Mouse (Mus musculus) stomach, embryonic 14.5 days (tissue): ENCODE data around the gene Bcas3. TPM values are rescaled to one million over a fixed set of nuclear protein-coding genes. Genes with fewer than 3 reads are reported as not detected.
A peak's percentile ranks its signal among the peaks of the same experiment; 100 is the strongest.

Experiments used
- ATAC-seq: fragments of 200-750 bp; cut with Nextera tagmentation; 2 replicates; pipeline ENCODE4 v1.8.0; 2017; ENCODE audit warnings: low read depth, moderate TSS enrichment; ENCODE audit not compliant: insufficient number of reproducible peaks, insufficient read depth, low FRiP score
- H3K27ac ChIP-seq: fragments of 300-500 bp; sonication (generic); 2 replicates; pipeline ENCODE4 v1.5.1; 2014; ENCODE audit warnings: mild to moderate bottlenecking, low read length, moderate library complexity, mixed read lengths
- H3K27me3 ChIP-seq: fragments of 300-500 bp; sonication (generic); 2 replicates; pipeline ENCODE4 v1.6.1; 2014; ENCODE audit warnings: low read length, control low read depth, mixed read lengths; ENCODE audit not compliant: control insufficient read depth, insufficient read depth
- H3K36me3 ChIP-seq: fragments of 300-500 bp; sonication (generic); 2 replicates; pipeline ENCODE4 v1.6.1; 2014; ENCODE audit warnings: mild to moderate bottlenecking, control low read depth, low read length, moderate library complexity, mixed read lengths; ENCODE audit not compliant: control insufficient read depth, insufficient read depth
- H3K4me1 ChIP-seq: fragments of 300-500 bp; sonication (generic); 2 replicates; pipeline ENCODE4 v1.6.1; 2014; ENCODE audit warnings: low read length, control low read depth, mixed read lengths; ENCODE audit not compliant: control insufficient read depth, insufficient read depth
- H3K4me2 ChIP-seq: fragments of 300-500 bp; sonication (generic); replicated peaks from 2 replicates; pipeline ENCODE4 v1.6.1; 2014; ENCODE audit warnings: low read depth, low read length, control low read depth
- H3K4me3 ChIP-seq: fragments of 300-500 bp; sonication (generic); 2 replicates; pipeline ENCODE4 v1.5.1; 2014; ENCODE audit warnings: low read depth, low read length, control low read depth
- H3K9ac ChIP-seq: fragments of 300-500 bp; sonication (generic); replicated peaks from 2 replicates; pipeline ENCODE4 v1.6.1; 2014; ENCODE audit warnings: low read depth, mild to moderate bottlenecking, control low read depth, low read length, moderate library complexity, mixed read lengths
- H3K9me3 ChIP-seq: fragments of 300-500 bp; sonication (generic); 2 replicates; pipeline ENCODE4 v1.6.1; 2016; ENCODE audit warnings: low read depth, low read length, control low read depth; ENCODE audit not compliant: control insufficient read depth
- WGBS: fragments of 180-500 bp; shearing (Covaris S2); extraction: QIAGEN DNeasy Blood & Tissue Kit; methylation state at CpG from one replicate; pipeline ENCODE4 v1.1.7; 2014; 5-methylcytosine and 5-hydroxymethylcytosine counted together
- polyA plus RNA-seq: library from polyadenylated mRNA; unstranded; fragments of >200 nt; fragmentation: Nextera tagmentation; extraction: Ambion mirVana; gene quantifications from 2 replicates; pipeline ENCODE4 v1.2.1, GENCODE M21; 2014

The Bcas3 gene
- 20.4 and 22.6 TPM in 2 replicates for polyA plus RNA-seq

- ATAC-seq: peak; percentile 99
- Histone ChIP-seq H3K4me1 (0 out of 2 replicates have a peak, but pooled peaks cover 4% of the 10 kb centered on the region), H3K27me3 (no peaks in the 10 kb centered on the region), H3K27ac (no peak within 1 kb of the TSS), H3K9ac (peak within 1 kb of the TSS; percentile 34; the same call in 1 of the 2 replicates), H3K4me2 (peak within 1 kb of the TSS; percentile 59), H3K9me3 (no peaks in the 10 kb centered on the region), H3K4me3 (peak within 1 kb of the TSS; percentile 57), H3K36me3 (no peaks in the 10 kb centered on the region)
- under 1% methylated on average over 47 of the region's 47 CpGs for WGBS
Observed at GRCm38 (mm10) chr11:85352539-85353380, at the start of gene Bcas3. TSS of gene Bcas3 (plus strand) at chr11:85353167.

GRCm38 (mm10) chr11:85306577-85307260 is 46.2 kb upstream of the Bcas3 start:
- WGBS: 57% methylated on average over 4 of the region's 4 CpGs
- ATAC-seq: no peak
- H3K9me3 ChIP-seq: no peaks in the 10 kb centered on the region
- H3K36me3 ChIP-seq: no peaks in the 10 kb centered on the region
- no peak overlapping the region for H3K27ac ChIP-seq
- no peak overlapping the region for H3K4me2 ChIP-seq
- no peaks in the 10 kb centered on the region for H3K27me3 ChIP-seq
- H3K9ac ChIP-seq: no peak overlapping the region
- no peak overlapping the region for H3K4me3 ChIP-seq
- no peaks in the 10 kb centered on the region for H3K4me1 ChIP-seq

GRCm38 (mm10) chr11:85308799-85309198 is 44.2 kb upstream of the Bcas3 start:
- H3K9ac ChIP-seq: no peak overlapping the region
- no peak overlapping the region for H3K4me3 ChIP-seq
- no peak for ATAC-seq
- peaks cover 8% of the 10 kb centered on the region; the same call in 1 of the 2 replicates for H3K4me1 ChIP-seq
- no peak overlapping the region for H3K4me2 ChIP-seq
- H3K27me3 ChIP-seq: no peaks in the 10 kb centered on the region
- WGBS: 82% methylated on average over 2 of the region's 2 CpGs
- no peaks in the 10 kb centered on the region for H3K36me3 ChIP-seq
- no peak overlapping the region for H3K27ac ChIP-seq
- H3K9me3 ChIP-seq: no peaks in the 10 kb centered on the region

GRCm38 (mm10) chr11:85310407-85310712 is 42.6 kb upstream of the Bcas3 start:
- Histone ChIP-seq H3K4me1 (peaks cover 8% of the 10 kb centered on the region; the same call in 1 of the 2 replicates), H3K27ac (peak overlapping the region; percentile 89; the same call in 1 of the 2 replicates), H3K4me3 (peak overlapping the region; percentile 98), H3K27me3 (no peaks in the 10 kb centered on the region), H3K36me3 (no peaks in the 10 kb centered on the region; the same call in 1 of the 2 replicates), H3K9ac (peak overlapping the region; percentile 45), H3K9me3 (no peaks in the 10 kb centered on the region), H3K4me2 (peak overlapping the region; percentile 79)
- WGBS: 2% methylated on average over 15 of the region's 15 CpGs
- ATAC-seq: no peak

GRCm38 (mm10) chr11:85310713-85311574 is 42.0 kb upstream of the Bcas3 start, which contains the start of gene Ppm1d:
TSS of gene Ppm1d (plus strand) at chr11:85311244.
- peak within 1 kb of the TSS; percentile 94 for H3K27ac ChIP-seq
- H3K9me3 ChIP-seq: no peaks in the 10 kb centered on the region
- ATAC-seq: peak; percentile 94
- no peaks in the 10 kb centered on the region; the same call in 1 of the 2 replicates for H3K36me3 ChIP-seq
- H3K4me2 ChIP-seq: peak within 1 kb of the TSS; percentile 85
- WGBS: under 1% methylated on average over 69 of the region's 78 CpGs
- H3K4me1 ChIP-seq: peaks cover 8% of the 10 kb centered on the region; the same call in 1 of the 2 replicates
- H3K4me3 ChIP-seq: peak within 1 kb of the TSS; percentile 98
- peak within 1 kb of the TSS; percentile 94 for H3K9ac ChIP-seq
- H3K27me3 ChIP-seq: no peaks in the 10 kb centered on the region

- peaks cover 8% of the 10 kb centered on the region; the same call in 1 of the 2 replicates for H3K4me1 ChIP-seq
- no peaks in the 10 kb centered on the region for H3K9me3 ChIP-seq
- peak overlapping the region; percentile 98 for H3K4me3 ChIP-seq
- H3K27me3 ChIP-seq: no peaks in the 10 kb centered on the region
- no peaks in the 10 kb centered on the region; the same call in none of the 2 replicates for H3K36me3 ChIP-seq
- WGBS: under 1% methylated on average over 56 of the region's 56 CpGs
- H3K27ac ChIP-seq: peak overlapping the region; percentile 94
- no peak for ATAC-seq
- H3K9ac ChIP-seq: peak overlapping the region; percentile 94
- H3K4me2 ChIP-seq: peak overlapping the region; percentile 85
Observed at GRCm38 (mm10) chr11:85311645-85312490, 41.1 kb upstream of the Bcas3 start.

GRCm38 (mm10) chr11:85312818-85313217 is 40.1 kb upstream of the Bcas3 start:
- Histone ChIP-seq H3K4me2 (peak overlapping the region; percentile 85), H3K27ac (no peak overlapping the region), H3K27me3 (no peaks in the 10 kb centered on the region), H3K9ac (no peak overlapping the region; the same call in 1 of the 2 replicates), H3K36me3 (no peaks in the 10 kb centered on the region; the same call in none of the 2 replicates), H3K4me3 (peak overlapping the region; percentile 98), H3K9me3 (no peaks in the 10 kb centered on the region), H3K4me1 (peaks cover 8% of the 10 kb centered on the region; the same call in 1 of the 2 replicates)
- no peak for ATAC-seq
- 17% methylated on average over 2 of the region's 2 CpGs for WGBS
